Mouse (Mus musculus) frontal cortex, postnatal 10 days (tissue): ENCODE data around the gene Tmem53.

Experiments
- DNase-seq, 2 experiments: peaks; one replicate each; pipeline ENCODE4 v3.0.0; 2022; ENCODE audit warnings: low spot score in 2 of 2, mixed read lengths in 1 of 2

Gene Tmem53

GRCm38 (mm10) chr4:117281090-117281845 is 29.5 kb downstream of the Tmem53 start:
- DNase-seq = no peak

GRCm38 (mm10) chr4:117283271-117284191 is 31.8 kb downstream of the Tmem53 start:
- DNase-seq = no peak

- no peak for DNase-seq
Observed at GRCm38 (mm10) chr4:117284363-117284762, 32.6 kb downstream of the Tmem53 start.

- DNase-seq = no peak
Observed at GRCm38 (mm10) chr4:117288277-117288926, 36.7 kb downstream of the Tmem53 start.

GRCm38 (mm10) chr4:117288927-117289801 is 37.4 kb downstream of the Tmem53 start:
- peak; percentile 45 to 77 for DNase-seq

- no peak for DNase-seq
Observed at GRCm38 (mm10) chr4:117291696-117292095, 39.9 kb downstream of the Tmem53 start.

GRCm38 (mm10) chr4:117296849-117297593 is 45.3 kb downstream of the Tmem53 start:
- DNase-seq = no peak

GRCm38 (mm10) chr4:117297819-117298218 is 46.1 kb downstream of the Tmem53 start:
- no peak for DNase-seq

GRCm38 (mm10) chr4:117299921-117300320 is 48.2 kb downstream of the Tmem53 start:
- DNase-seq = no peak

- no peak for DNase-seq
Observed at GRCm38 (mm10) chr4:117302027-117302806, 50.5 kb downstream of the Tmem53 start.

GRCm38 (mm10) chr4:117303581-117304238 is 52.0 kb downstream of the Tmem53 start:
- no peak for DNase-seq

GRCm38 (mm10) chr4:117304239-117305025 is 52.7 kb downstream of the Tmem53 start:
- no peak for DNase-seq

GRCm38 (mm10) chr4:117305461-117305860 is 53.7 kb downstream of the Tmem53 start:
- no peak for DNase-seq

- DNase-seq = no peak
Observed at GRCm38 (mm10) chr4:117307270-117307669, 55.5 kb downstream of the Tmem53 start.

- DNase-seq = no peak
Observed at GRCm38 (mm10) chr4:117309427-117309826, 57.7 kb downstream of the Tmem53 start.

GRCm38 (mm10) chr4:117311891-117312290 is 60.1 kb downstream of the Tmem53 start:
- DNase-seq = no peak

- no peak for DNase-seq
Observed at GRCm38 (mm10) chr4:117312416-117313084, 60.8 kb downstream of the Tmem53 start.

GRCm38 (mm10) chr4:117313085-117313424 is 61.3 kb downstream of the Tmem53 start:
- no peak for DNase-seq
